Mouse (Mus musculus): ENCODE measurements around the gene Gphn.

DNA sequence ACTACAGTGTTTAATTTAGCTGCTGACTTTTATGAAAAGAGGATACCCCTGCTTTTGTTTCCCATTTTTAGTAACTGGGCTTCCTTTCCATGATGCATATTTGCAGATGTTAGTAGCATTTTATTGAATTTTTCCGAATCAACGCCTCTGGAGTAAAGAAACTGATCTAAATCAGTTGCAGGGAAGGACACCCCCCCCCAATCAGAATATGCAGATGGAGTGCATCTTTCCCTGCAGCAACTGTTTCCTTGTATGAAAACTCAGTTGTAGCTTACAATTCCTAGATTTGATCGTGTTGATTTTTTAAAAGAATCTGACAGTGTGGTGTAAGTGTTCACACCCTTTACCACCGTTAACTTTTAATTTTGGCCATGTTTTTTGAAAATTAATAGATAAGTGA lies 2.0 kb downstream of the Gphn start:
- TF ChIP-seq ZNF384 (IDR thresholded peaks at IDR 0.05; ENCODE audit: low read depth, low read length), result no peak
- TF ChIP-seq HCFC1 (IDR thresholded peaks at IDR 0.05; ENCODE audit: borderline replicate concordance, insufficient read depth, low read length), result no peak
- TF ChIP-seq ZC3H11A (IDR thresholded peaks at IDR 0.05; ENCODE audit: borderline replicate concordance, low read depth, low read length), result no peak
- TF ChIP-seq MAFK (IDR thresholded peaks at IDR 0.05; ENCODE audit: insufficient read depth, low read depth, low read length), result no peak

Data from ES-E14 (cell line).